Comparison of ENCODE assay signal across 22 mouse cellular contexts in the genomic region with DNA sequence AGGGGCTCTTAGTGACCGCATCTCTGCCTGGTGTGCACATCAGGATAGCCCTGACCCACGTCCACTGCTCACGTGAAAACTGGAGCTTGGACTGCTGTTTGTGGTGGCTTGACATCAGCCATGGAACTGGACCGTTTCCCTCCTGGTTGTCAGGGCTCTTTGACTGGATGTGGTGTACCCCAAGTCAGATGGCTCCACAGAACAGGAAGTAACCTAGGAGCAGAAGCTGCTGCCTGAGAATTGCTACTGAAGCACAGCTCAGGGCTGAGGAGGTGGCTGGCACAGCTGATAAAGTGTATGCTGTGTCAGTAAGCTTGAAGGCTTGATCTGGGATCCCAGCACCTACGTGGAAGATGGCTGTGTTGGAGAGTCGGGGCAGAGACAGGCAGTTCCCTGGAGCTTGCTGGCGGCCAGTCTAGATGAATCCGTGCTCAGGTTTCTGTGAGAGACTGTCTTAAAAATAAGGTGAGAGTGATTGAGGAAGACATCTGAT.
DNase-seq lines count a peak whose midpoint lies in the region; ATAC-seq and TF ChIP-seq lines count a peak whose summit lies in the region.
"Had no signal": no experiment of that assay in that cellular context is flagged by ENCODE, and none has a peak within 500 bp of the region (broad histone marks: within the 10 kb centered on the region; RNA-seq: fewer than 3 reads in every experiment).

No protein-coding gene starts in this region.

- H3K9ac ChIP-seq in intestine, postnatal 0 days (ENCODE audit: low read depth, low read length), result no peak overlapping the region
- H3K9ac ChIP-seq in intestine, embryonic 15.5 days, result no peak overlapping the region
- H3K9ac ChIP-seq: embryonic facial prominence, embryonic 15.5 days; heart, embryonic 15.5 days; hindbrain, embryonic 15.5 days had no signal

- no peak overlapping the region for H3K4me3 ChIP-seq in intestine, postnatal 0 days (ENCODE audit: low read depth, low read length)
- no peak overlapping the region for H3K4me3 ChIP-seq in intestine, embryonic 15.5 days (replicated peaks)
- H3K4me3 ChIP-seq in cerebellum, adult 2 months (replicated peaks; ENCODE audit: insufficient read depth, low read depth, low read length), result no peak overlapping the region
- H3K4me3 ChIP-seq: embryonic facial prominence, embryonic 15.5 days; erythroblast, embryonic 14.5 days; forebrain, embryonic 10.5 days; heart, adult 2 months; heart, embryonic 15.5 days; hindbrain, embryonic 15.5 days had no signal

- 88% methylated on average over 8 of the region's 8 CpGs for WGBS in intestine, postnatal 0 days
- 86% methylated on average over 8 of the region's 8 CpGs for WGBS in intestine, embryonic 15.5 days
- 80% methylated on average over 8 of the region's 8 CpGs for WGBS in cerebellum, adult 2 months

- no peak for TF ChIP-seq CTCF in intestine, postnatal 0 days (IDR thresholded peaks at IDR 0.05; ENCODE audit: low read depth)
- no peak for TF ChIP-seq CTCF in cerebellum, adult 2 months (IDR thresholded peaks at IDR 0.05; ENCODE audit: borderline replicate concordance, insufficient read depth, low read depth, low read length)

- H3K9me3 ChIP-seq in intestine, postnatal 0 days (ENCODE audit: control insufficient read depth), result no peaks in the 10 kb centered on the region
- no peaks in the 10 kb centered on the region for H3K9me3 ChIP-seq in intestine, embryonic 15.5 days
- H3K9me3 ChIP-seq: embryonic facial prominence, embryonic 15.5 days; forebrain, embryonic 10.5 days; heart, embryonic 15.5 days; hindbrain, embryonic 15.5 days had no signal

- no peaks in the 10 kb centered on the region for H3K36me3 ChIP-seq in intestine, postnatal 0 days (ENCODE audit: control insufficient read depth, insufficient read depth)
- H3K36me3 ChIP-seq in intestine, embryonic 15.5 days, result no peaks in the 10 kb centered on the region
- H3K36me3 ChIP-seq: heart, embryonic 15.5 days; hindbrain, embryonic 15.5 days had no signal

- peak; percentile 7 for DNase-seq in A20 (ENCODE audit: low read depth, low spot score)
- no peak for DNase-seq in spleen, adult 12 weeks (ENCODE audit: low spot score)
- no peak for DNase-seq in right cerebral cortex, adult 18-20 months
- DNase-seq in cerebellum, adult 2 months, result no peak
- DNase-seq: adrenal gland, postnatal 14 days; cerebellum, adult 18-20 months; cerebellum, postnatal 10 days; embryo, embryonic 11 days; gastrocnemius, postnatal 10 days; heart, adult 2 months; heart, postnatal 14 days had no signal

- ATAC-seq in intestine, postnatal 0 days, result 0 out of 2 replicates have a peak, but pooled peaks have one; percentile 19
- no peak for ATAC-seq in intestine, embryonic 15.5 days
- peak; percentile 84 for ATAC-seq in granulocyte monocyte progenitor cell, adult 5-6 weeks (replicated peaks; ENCODE audit: poor library complexity, severe bottlenecking)
- ATAC-seq in megakaryocyte, adult 5-6 weeks (ENCODE audit: poor library complexity, severe bottlenecking), result peak; percentile 58
- ATAC-seq: forebrain, embryonic 14.5 days had no signal

- no peak overlapping the region for H3K4me2 ChIP-seq in intestine, postnatal 0 days (replicated peaks; ENCODE audit: low read depth)
- H3K4me2 ChIP-seq in intestine, embryonic 15.5 days (replicated peaks), result no peak overlapping the region
- H3K4me2 ChIP-seq: embryonic facial prominence, embryonic 15.5 days; heart, embryonic 11.5 days; heart, embryonic 15.5 days; hindbrain, embryonic 15.5 days had no signal

- no peak for TF ChIP-seq POLR2A in cerebellum, adult 2 months (IDR thresholded peaks at IDR 0.05; ENCODE audit: borderline replicate concordance, insufficient read depth, low read length)

- H3K4me1 ChIP-seq in intestine, postnatal 0 days (replicated peaks; ENCODE audit: control insufficient read depth, insufficient read depth, low read length), result no peaks in the 10 kb centered on the region
- peaks cover 10% of the 10 kb centered on the region for H3K4me1 ChIP-seq in intestine, embryonic 15.5 days (replicated peaks)
- no peaks in the 10 kb centered on the region for H3K4me1 ChIP-seq in cerebellum, adult 2 months (ENCODE audit: control insufficient read depth, insufficient read depth, low read length)

- no peaks in the 10 kb centered on the region for H3K27me3 ChIP-seq in intestine, postnatal 0 days (replicated peaks; ENCODE audit: control insufficient read depth, insufficient read depth, low read length)
- H3K27me3 ChIP-seq in intestine, embryonic 15.5 days (replicated peaks), result no peaks in the 10 kb centered on the region
- H3K27me3 ChIP-seq in cerebellum, adult 2 months (ENCODE audit: control insufficient read depth, insufficient read depth, low read length), result no peaks in the 10 kb centered on the region
- H3K27me3 ChIP-seq: embryonic facial prominence, embryonic 15.5 days; heart, embryonic 15.5 days; hindbrain, embryonic 15.5 days had no signal

- H3K27ac ChIP-seq in intestine, postnatal 0 days (ENCODE audit: low read depth, low read length), result no peak overlapping the region
- H3K27ac ChIP-seq in intestine, embryonic 15.5 days, result no peak overlapping the region
- H3K27ac ChIP-seq in cerebellum, adult 2 months (ENCODE audit: insufficient read depth, low read length), result no peak overlapping the region
- H3K27ac ChIP-seq: embryonic facial prominence, embryonic 15.5 days; forebrain, embryonic 10.5 days; heart, adult 2 months; heart, embryonic 15.5 days; hindbrain, embryonic 15.5 days had no signal
